Mouse (Mus musculus) CH12F3 (cell line): ENCODE results near the gene AC124108.1.

ENCODE experiments used
- in situ Hi-C: fragments of 300-500 bp; cut with MboI; formaldehyde crosslinking; loops from 2 replicates; pipeline ENCODE4 v1.14.3; 2020; ENCODE audit warnings: low sequenced_read_pairs

The AC124108.1 gene

DNA sequence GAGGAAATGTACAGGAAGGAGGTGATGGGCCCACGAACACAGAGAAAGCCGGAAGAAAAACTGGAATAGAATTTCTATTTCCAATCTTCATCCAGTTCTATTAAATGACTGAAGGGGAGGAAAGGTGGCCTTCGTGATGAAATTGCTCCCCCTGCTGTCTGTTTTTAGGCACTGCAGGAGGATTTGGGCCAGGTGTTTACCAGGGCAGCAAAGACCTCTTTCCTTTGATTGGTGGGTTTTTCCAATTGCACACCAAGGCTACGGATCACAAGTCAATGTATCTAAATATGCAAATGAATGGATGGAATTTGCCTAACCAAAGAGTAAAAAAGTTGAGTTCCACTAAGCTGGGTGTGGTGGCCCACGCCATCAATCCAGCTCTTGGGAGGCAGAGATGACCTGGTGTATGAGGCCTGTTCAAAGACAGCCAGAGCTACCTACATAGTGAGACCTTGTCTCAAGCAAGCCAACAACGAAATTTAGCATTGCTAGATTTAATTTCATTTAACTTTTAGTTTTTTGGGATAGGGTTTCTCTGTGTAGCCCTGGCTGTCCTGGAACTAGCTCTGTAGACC, 46.4 kb downstream of the AC124108.1 start:
- in situ Hi-C loops: loop anchor here (5.0 kb wide), 1 partner anchor 75 kb away; no protein-coding TSS in a partner anchor

DNA sequence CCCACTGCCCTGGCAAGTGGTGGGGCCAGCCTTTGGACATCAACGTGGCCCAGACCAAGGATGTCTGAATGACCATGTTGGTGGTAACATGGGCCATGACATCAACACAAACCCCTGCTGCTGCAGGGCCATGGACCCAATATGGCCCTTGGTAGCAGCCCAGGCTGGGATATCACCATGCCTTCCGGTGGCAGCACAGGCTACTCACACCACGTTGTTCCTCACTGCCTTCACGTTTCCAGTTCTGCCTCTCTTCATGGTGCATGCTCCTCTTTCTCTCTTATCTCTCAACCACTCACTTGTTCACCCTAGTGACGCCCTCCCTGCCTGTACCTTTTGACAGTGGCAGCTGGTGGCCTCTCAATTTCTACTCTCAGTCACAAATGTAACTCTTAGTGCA, 53.8 kb downstream of the AC124108.1 start:
- in situ Hi-C loops: no loop called here

DNA sequence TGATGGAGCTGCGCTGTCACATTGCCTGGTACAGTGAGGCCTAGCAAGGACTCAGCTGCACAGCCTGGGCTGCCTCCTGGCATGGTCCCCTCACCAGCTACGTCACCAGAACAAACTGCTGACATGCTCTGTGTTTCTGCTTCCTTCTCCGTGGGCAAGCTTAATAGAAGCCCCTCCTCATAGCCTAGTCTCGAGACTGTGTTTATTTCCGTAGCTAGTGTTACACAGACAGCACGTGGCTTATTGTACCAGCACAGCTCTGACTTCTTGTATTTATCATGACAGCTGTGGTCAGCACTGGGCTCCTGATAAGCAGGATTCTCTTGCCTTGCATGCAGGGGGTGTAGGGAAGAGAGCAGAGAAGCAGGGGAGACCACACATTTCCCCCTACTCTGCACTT, 54.9 kb downstream of the AC124108.1 start:
- in situ Hi-C loops: no loop called here

DNA sequence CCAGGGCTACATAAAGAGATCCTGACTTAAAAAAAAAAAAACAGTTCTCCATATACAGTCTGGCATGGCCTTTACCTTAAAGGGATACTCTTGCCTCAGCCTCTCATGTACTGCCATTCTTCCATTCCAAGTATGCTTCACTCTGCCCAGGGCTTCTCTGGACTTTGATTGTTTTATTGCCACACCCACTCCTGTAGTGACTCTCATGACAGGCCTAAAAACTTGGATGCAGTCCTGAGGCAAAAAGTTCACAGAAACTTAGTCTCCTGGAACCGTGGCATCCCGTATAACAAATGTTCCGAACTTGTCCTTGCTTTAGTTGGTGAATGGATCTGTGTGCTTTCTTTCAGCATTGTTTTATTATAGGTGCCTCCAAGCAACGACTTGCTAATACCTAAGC, 55.4 kb downstream of the AC124108.1 start:
- in situ Hi-C loops: no loop called here

DNA sequence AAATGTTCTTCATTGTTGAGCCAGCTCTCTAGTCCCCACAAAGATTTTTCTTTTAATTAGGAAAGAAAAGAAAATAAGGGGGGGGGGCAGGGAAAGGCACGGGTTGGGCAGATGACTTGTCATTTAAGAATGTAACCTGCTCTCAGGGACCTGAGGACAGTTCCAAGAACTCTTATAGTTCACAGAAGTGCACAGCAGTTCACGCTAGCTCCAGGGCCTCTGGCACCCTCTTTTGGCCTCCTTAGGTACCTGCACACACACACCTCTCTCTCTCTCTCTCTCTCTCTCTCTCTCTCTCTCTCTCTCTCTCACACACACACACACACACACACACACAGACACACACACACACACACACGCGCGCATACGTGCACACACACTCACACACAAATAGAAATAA, 63.2 kb downstream of the AC124108.1 start:
- in situ Hi-C loops: no loop called here
